Mouse (Mus musculus) frontal cortex, postnatal 36 days (tissue): ENCODE data around the gene Nr1h4.

Source experiments
- DNase-seq, 2 experiments: peaks; one replicate each; pipeline ENCODE4 v3.0.0; 2022; ENCODE audit warnings: low spot score in 2 of 2

Gene Nr1h4

DNA sequence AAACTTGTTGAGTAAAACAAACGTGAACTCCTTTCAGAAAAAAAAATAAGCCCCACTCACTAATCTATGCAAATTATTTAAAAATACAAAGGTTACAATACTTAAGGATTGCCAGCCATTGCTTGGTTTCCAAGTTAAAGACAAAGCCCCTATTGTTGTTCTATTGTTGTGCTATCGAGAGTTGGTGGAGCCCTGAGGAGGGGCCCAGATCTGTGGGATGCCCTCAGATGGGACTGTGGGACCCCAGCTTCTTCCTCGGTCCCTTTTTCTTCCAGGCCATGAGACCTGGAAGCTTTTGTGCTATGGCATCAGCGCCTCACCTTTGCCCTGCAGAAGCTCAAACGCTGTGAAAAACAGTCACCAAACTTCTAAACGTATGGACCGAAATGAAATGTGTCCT lies 51.7 kb downstream of the Nr1h4 start:
- no peak for DNase-seq

GRCm38 (mm10) chr10:89478766-89479165 lies 54.6 kb downstream of the Nr1h4 start:
- DNase-seq = no peak

DNA sequence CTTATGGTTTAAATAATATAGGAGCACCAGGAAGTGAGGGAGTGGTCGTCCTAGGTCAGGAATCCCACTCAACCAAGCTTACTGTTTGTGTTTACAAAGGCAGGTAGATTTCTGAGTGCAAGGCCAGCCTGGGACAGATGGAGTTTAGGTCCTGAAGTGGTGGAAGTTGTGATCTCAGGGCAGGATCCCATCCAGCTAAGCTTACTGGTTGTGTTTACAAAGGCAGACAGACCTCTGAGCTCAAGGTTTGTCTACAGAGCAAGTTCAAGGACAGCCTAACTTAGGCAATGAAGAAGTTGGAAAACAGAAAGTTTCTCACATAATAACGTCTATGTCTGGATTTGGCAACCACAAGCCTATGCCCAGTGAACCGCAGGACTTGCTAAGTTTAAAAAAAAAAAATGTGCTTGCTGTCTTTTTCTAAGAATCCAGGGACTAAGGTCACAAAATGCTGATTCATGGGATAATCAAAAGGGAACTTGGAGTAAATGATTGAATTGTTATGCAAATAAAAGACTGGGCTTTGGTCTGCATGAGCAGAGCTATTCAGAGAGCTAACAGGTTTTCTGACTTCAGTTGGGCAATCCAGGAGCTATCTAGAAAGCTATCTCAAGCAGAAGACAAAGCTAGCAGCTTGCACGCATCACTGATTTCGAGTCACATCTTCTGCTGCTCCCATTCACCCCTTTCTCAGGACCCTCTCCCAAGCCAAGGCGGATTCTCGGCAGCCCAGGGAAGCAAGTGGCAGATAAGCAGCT lies 62.6 kb downstream of the Nr1h4 start:
- DNase-seq = no peak

DNA sequence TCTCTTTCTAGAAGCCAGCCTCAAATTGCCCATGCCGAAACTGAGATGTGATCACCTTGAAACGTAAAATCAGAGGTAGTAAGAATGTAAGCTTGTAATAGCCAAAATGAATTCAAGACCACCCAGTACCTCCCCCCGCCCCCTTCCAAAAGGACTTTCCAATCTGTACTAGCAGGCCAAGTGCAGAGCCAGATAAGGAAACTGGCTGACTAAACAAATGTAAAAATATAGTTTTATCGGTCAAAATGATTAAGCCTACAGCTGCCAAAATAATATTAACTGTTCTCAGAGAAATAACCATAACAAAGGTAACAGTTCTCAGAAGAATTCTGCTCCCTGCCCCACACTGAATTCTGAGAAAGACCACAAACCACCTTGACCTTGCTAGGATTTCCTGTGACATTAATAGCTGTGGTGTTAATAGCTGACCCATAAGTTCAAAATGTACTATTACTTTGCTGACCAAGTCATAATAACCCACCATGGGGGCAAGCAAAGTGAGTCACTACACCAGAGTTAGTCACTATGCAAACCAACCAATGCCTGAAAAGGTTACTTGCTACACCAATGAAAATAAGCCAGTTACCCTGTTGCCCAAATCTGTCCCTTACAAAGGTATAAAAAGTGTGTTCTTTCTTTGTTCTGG lies 68.5 kb downstream of the Nr1h4 start:
- DNase-seq = no peak

- DNase-seq = no peak
Measured at GRCm38 (mm10) chr10:89462890-89463289, 70.5 kb downstream of the Nr1h4 start.

DNA sequence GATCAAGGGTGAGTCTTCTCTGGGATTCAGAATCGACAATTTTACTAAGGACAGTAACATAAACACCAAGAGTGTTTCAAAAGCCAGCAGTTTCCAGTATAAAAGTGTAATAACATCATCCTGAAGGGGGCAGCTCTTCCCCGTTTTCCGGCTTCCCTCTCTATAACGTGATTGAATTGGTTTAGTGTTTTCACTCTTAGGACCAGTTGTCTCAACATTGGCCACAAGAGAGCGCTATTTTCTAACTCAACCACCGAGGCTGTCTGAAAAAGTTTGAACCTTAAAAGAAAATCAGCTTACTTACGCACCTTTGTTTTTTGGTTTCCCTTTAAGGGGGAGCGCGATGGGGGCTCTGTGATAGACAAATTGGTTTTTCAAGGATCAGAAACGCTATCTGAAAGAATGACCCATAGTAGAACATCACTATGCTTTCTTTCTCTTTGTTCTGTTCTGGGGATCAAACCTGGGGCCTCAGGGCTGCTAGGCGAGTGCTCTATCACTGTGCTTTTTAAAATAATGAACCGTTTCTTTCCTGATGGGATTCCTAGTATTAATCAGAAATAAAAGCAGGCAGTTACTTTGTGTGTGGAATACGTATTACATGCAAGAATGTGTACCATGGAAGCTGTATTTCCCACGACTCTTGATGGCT lies 71.4 kb downstream of the Nr1h4 start:
- peak; percentile 78 to 92 for DNase-seq

GRCm38 (mm10) chr10:89460972-89461371 lies 72.4 kb downstream of the Nr1h4 start:
- DNase-seq = no peak

- DNase-seq = no peak
Measured at GRCm38 (mm10) chr10:89458770-89459169, 74.6 kb downstream of the Nr1h4 start.

DNA sequence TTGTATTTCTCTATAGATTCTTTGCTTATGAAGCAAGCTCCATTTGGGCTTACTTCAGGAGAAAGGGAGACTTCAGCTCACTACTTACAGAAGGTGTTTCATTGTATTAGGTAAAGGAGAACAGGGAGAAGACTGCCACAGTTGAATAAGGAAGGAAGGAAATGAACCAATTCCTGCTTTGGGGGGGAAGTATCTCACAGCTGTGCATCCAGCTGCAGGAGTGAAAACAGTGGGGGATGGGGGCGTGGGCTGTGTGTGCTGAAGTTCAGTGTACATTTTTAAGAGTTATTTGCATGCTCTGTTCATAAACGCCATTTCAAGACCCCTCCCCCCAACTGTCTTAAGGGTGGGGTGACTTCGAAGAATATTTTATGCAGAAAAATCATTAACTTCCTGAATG lies 79.6 kb downstream of the Nr1h4 start:
- no peak for DNase-seq

DNA sequence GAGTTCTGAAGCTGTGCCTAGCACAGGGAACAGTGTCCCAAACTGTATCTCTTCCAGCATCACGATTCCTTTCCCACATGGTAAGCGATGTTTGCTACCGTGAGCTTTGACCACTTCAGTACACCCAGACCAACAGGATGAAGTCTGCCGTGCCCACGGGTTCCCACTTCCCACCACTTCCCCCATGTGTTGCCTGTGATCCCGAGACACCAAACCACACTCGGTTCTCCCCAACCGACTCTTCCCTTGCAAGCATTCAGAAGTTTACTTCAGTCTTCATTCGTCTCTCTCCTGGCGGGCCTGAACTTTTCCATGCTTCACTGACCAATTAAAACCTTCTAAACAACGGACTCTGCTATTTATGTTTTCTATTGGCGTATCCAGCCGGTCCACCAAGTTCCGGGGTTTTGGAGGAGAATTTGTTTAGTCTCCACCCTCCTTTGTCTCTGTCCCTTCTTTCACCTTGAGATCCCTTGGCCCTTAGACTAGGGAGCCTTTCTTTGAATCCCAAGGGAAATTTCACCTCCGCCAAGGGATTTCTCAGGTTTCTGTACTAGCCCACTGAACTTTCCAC lies 80.2 kb downstream of the Nr1h4 start:
- no peak for DNase-seq

- no peak for DNase-seq
Measured at GRCm38 (mm10) chr10:89450411-89450810, 83.0 kb downstream of the Nr1h4 start.

DNA sequence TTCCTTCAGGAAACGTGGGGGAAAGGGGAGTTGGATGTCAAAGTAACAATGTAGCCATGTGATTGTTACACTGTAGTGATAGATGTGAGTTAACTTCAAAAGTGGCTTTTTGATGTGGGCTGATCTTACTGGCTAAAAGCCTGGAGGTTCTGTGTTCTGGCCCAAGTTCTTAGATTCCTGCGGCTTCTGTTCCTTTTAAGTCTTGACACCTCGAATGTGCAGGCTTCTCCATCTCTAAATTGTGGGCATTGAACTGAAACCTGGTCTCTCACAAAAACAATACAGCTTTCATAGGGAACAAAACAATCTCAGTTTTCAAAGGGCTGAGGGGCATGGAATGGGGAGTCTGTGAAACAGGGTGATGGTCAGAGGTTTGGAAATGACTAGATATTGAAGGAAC lies 89.0 kb downstream of the Nr1h4 start:
- no peak for DNase-seq

DNA sequence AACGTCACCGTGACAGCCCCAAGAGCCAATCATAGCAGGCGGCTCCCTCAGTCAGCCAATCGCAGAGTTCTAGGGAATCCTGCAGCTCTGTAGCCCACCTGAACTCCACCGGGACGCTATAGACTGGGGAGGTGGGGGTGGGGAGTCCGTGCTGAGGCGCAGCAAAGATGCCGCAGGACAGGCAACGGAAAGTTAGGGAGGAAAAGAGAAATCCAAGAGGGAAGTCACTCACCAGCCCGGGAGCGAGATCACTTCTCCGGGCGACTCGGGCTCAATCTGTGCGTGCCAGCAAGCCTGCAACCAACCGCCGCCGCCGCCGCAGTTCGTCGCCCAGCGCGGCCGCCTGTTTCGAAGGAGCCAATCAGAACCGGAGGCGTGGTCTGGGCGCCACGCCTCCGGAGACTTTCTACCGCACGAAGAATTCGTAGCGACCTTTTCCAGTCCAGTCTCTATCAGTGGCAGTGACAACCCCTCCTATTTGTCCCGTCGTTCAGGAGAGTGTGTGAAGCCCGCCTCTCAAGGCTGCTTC lies 89.7 kb downstream of the Nr1h4 start, which contains the start of gene Gas2l3:
Gas2l3 (minus strand) TSS at position 345 of the 529 bp plus-strand sequence.
- peak; percentile 77 to 84 for DNase-seq

GRCm38 (mm10) chr10:89443115-89443622 lies 90.2 kb downstream of the Nr1h4 start:
- peak in 1 of 2 experiments; percentile 12 for DNase-seq

DNA sequence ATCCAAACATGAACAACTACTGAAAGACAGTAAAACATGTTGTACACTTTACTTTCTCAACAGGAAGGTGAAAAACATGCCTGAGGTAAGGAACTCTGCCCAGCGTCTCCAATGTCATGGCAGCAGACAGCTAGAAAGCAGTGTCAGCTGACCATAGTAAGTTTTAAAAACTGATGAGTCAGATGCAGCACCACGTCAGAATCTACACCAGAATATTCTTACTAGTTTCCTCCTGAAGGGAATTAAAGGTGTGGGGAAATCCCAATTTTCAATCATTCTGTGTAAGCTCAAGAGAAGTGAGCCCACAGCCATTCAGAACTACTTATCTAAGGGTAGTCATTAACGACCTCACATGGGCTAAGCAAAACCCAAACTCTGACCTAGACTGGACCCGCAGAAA lies 90.7 kb downstream of the Nr1h4 start:
- DNase-seq = no peak

DNA sequence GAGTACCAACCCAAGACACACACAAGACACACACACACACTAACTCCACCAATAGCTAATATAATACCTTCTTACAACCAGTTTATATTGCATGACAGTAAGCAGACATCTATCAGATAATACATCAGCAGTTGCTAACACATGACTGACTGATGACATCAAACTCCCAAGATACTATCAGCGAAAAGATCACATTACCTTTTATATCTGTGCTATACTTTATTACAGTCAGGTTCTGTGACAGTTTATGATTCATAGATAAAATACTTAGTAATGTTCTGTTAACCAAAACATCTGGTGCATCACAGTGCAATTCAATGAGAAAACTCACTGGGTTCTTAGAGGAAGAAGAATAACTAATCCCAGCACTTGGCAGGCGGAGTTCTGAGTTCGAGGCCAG lies 91.4 kb downstream of the Nr1h4 start:
- no peak for DNase-seq

GRCm38 (mm10) chr10:89439380-89439779 lies 94.0 kb downstream of the Nr1h4 start:
- no peak for DNase-seq

DNA sequence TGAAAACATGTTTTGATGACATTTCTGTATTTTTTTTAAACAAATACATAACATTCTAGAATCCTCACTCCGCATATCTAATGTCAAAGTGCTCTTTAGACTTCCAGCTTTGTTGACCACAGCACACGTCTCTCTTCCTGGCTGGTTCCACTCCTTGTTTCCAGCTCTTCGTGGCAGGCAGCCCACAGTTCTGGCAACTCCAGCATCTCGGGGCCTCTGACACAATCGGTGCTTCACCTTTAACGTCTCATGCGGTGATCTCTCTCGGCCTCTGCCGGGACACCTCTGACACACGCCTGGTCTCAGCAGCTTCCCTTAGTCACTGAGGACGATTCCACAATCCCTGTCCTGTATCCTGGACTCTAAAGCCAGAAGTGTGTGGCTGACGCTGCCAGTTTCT lies 95.4 kb downstream of the Nr1h4 start:
- DNase-seq = no peak

- DNase-seq = no peak
Measured at GRCm38 (mm10) chr10:89437472-89437871, 95.9 kb downstream of the Nr1h4 start.

DNA sequence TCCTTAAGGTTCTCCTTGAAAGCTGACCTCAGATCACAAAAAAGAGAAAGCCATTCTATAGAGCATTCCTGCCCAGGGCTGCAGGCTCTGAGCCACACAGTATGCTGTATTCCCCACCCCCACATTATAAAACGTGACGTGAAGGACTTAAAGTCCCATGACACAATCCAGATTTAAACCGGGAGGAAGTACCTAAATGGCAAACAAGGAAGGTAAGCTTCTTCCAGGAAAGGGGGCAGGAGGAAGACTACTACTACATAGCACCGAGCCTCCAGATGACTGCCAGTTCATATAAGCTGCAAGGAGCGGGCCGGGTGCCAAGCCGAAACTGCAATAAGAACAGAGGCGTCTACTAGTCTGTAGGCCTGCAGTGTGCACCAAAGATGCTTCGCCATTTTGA lies 97.5 kb downstream of the Nr1h4 start:
- no peak for DNase-seq

- DNase-seq = no peak
Measured at GRCm38 (mm10) chr10:89435413-89435812, 98.0 kb downstream of the Nr1h4 start.
